Mouse (Mus musculus) midbrain, postnatal 0 days (tissue): ENCODE measurements at regions not wholly inside any gene's neighbourhood (a gene's known extent, or its start where the extent isn't known, plus 50 kb on each side); places are given as distances from the start of the nearest gene placed in this dataset.

Source experiments
- ATAC-seq: fragments of 200-750 bp; cut with Nextera tagmentation; 2 replicates; pipeline ENCODE4 v1.8.0; 2017; ENCODE audit warnings: moderate number of reproducible peaks, mild to moderate bottlenecking, moderate TSS enrichment, moderate library complexity; ENCODE audit not compliant: low FRiP score
- DNase-seq: peaks from one replicate; pipeline ENCODE4 v3.0.0-alpha.2; 2015; ENCODE audit warnings: low spot score
- H3K27ac ChIP-seq: fragments of 300-500 bp; sonication (generic); 2 replicates; pipeline ENCODE4 v1.5.1; 2014; ENCODE audit warnings: low read depth, mild to moderate bottlenecking, low read length, mixed read lengths
- H3K27me3 ChIP-seq: fragments of 300-500 bp; sonication (generic); 2 replicates; pipeline ENCODE4 v1.6.1; 2014; ENCODE audit warnings: low read length, control low read depth, mixed read lengths; ENCODE audit not compliant: insufficient read depth
- H3K36me3 ChIP-seq: fragments of 300-500 bp; sonication (generic); 2 replicates; pipeline ENCODE4 v1.6.1; 2014; ENCODE audit warnings: low read length, control low read depth, mixed read lengths; ENCODE audit not compliant: insufficient read depth
- H3K4me1 ChIP-seq: fragments of 300-500 bp; sonication (generic); 2 replicates; pipeline ENCODE4 v1.6.1; 2014; ENCODE audit warnings: mild to moderate bottlenecking, control low read depth, antibody characterized with exemption, low read length, mixed read lengths; ENCODE audit not compliant: insufficient read depth
- H3K4me2 ChIP-seq: fragments of 300-500 bp; sonication (generic); 2 replicates; pipeline ENCODE4 v1.6.1; 2014; ENCODE audit warnings: low read depth, mild to moderate bottlenecking, low read length, mixed read lengths; ENCODE audit not compliant: poor library complexity, severe bottlenecking
- H3K4me3 ChIP-seq: fragments of 300-500 bp; sonication (generic); 2 replicates; pipeline ENCODE4 v1.5.1; 2014; ENCODE audit warnings: low read depth, mild to moderate bottlenecking, low read length, moderate library complexity
- H3K9ac ChIP-seq: fragments of 300-500 bp; sonication (generic); replicated peaks from 2 replicates; pipeline ENCODE4 v1.6.1; 2014; ENCODE audit warnings: mild to moderate bottlenecking, low read length, moderate library complexity, mixed read lengths; ENCODE audit not compliant: poor library complexity, severe bottlenecking
- H3K9me3 ChIP-seq: fragments of 300-500 bp; sonication (generic); 2 replicates; pipeline ENCODE4 v1.6.1; 2016; ENCODE audit warnings: low read length, control low read depth
- CTCF ChIP-seq: IDR thresholded peaks from 2 replicates; pipeline ENCODE4 v1.5.1; 2016; ENCODE audit warnings: antibody characterized with exemption, mild to moderate bottlenecking
- WGBS: fragments of 180-500 bp; shearing (Covaris S2); extraction: QIAGEN DNeasy Blood & Tissue Kit; methylation state at CpG from one replicate; pipeline ENCODE4 v1.1.7; 2014; 5-methylcytosine and 5-hydroxymethylcytosine counted together

DNA sequence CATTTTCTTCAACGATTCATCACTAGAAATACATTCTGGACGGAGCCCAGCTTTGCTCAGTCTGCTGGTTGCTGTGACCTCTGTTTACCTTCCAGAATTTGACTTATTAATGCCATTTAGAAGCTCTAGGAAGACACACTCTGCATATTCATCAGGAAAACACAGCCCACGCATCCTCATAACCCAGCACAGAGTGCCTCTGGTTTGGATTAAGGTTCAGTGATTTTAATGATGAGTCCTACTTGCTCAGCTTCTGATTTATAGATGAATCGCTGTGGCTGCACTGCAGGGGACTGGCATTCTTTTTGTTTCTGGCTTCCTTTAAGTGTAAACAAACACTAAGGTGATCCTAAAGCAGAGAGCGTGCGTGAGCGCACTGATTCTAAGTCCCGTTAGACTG is 118.8 kb downstream of the Bach1 start:
- Histone ChIP-seq H3K27ac (no peak overlapping the region), H3K36me3 (no peaks in the 10 kb centered on the region), H3K4me1 (no peaks in the 10 kb centered on the region; the same call in 1 of the 2 replicates), H3K9ac (no peak overlapping the region), H3K4me3 (no peak overlapping the region), H3K27me3 (no peaks in the 10 kb centered on the region), H3K9me3 (no peaks in the 10 kb centered on the region), H3K4me2 (no peak overlapping the region)
- no peak for TF ChIP-seq CTCF
- DNase-seq (no peak), ATAC-seq (no peak)
- WGBS, result 71% methylated on average over 8 of the region's 8 CpGs

DNA sequence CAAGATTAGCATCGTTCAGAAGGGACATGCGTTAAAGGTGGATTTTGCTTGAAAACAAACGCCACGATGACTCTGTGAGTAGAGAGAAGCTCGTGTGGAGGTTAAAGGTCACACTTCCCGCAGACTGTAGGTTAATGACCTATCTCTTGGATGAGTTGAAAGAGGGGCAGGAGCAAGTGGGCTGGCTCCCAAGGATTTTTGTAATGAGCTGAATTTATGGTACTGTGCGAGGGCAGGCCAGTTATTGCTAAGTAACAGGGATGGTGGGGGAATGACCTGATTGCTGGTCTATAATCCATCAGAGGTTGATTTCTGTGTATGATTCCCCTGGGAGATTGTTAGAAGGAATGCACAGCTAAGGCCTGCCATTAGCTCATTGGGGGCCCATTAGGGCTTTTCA is 135.6 kb downstream of the Bach1 start:
- ATAC-seq, result no peak

DNA sequence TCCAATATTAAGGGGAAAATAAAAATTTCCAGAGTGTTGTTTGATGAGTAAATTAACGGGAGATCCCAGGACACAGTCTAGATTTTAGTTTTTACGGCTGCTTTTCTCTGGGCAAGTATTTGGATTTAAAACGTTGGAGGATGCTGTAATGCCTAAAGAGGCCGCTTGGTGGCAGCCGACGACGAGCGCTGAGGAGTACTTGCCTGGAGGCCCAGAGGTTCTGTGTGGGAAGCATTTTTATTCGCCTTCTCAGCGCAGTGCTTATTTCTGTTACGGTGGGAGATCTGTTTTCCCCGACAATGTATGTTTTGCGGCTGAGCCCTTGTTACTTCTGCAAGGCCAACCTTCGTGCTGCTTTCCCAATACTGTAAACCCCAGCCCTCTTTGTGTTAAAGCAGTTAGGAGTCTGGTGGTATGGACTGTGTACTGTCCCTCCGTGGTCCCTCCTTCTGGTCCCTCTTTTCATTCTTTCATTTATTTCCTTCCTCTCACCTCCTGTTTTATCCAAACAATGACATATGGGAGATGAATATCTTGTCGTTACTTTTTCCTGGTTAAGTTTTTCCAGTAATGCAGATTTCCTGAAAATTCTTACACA is 142.3 kb downstream of the Bach1 start:
- WGBS, result 10% methylated on average over 16 of the region's 16 CpGs
- no peak overlapping the region for H3K27ac ChIP-seq

More for the DNA sequence above, 135.6 kb downstream of the Bach1 start:
- 0 out of 2 replicates have a peak overlapping the region, but pooled peaks have one; percentile 18 for H3K27ac ChIP-seq
- peaks cover 5% of the 10 kb centered on the region; the same call in 1 of the 2 replicates for H3K4me1 ChIP-seq
- H3K36me3 ChIP-seq, result no peaks in the 10 kb centered on the region
- no peaks in the 10 kb centered on the region for H3K9me3 ChIP-seq
- TF ChIP-seq CTCF, result no peak
- DNase-seq, result no peak
- H3K27me3 ChIP-seq, result no peaks in the 10 kb centered on the region
- no peak overlapping the region for H3K4me3 ChIP-seq
- no peak overlapping the region for H3K4me2 ChIP-seq
- 0 out of 2 replicates have a peak overlapping the region, but pooled peaks have one; percentile 13 for H3K9ac ChIP-seq
- WGBS, result 46% methylated on average over 7 of the region's 7 CpGs

More for the DNA sequence above, 142.3 kb downstream of the Bach1 start:
- no peaks in the 10 kb centered on the region for H3K36me3 ChIP-seq
- ATAC-seq (peak; percentile 74), DNase-seq (peak; percentile 88)
- peak; percentile 96 for TF ChIP-seq CTCF
- H3K9ac ChIP-seq, result no peak overlapping the region
- no peaks in the 10 kb centered on the region for H3K9me3 ChIP-seq
- peak overlapping the region; percentile 27; the same call in 1 of the 2 replicates for H3K4me2 ChIP-seq
- no peaks in the 10 kb centered on the region for H3K4me1 ChIP-seq
- no peaks in the 10 kb centered on the region for H3K27me3 ChIP-seq
- no peak overlapping the region for H3K4me3 ChIP-seq
